Mouse (Mus musculus) layer of hippocampus, adult 18-20 months (tissue): ENCODE data around the gene Vmn1r152. TPM values are rescaled to one million over a fixed set of nuclear protein-coding genes. Genes with fewer than 3 reads are reported as not detected.
"Not testable (repeated sequence)": the region's sequence is repeated elsewhere in the genome, so short reads cannot be mapped to it uniquely, and the experiment has no call there.

Source experiments
- DNase-seq, 2 experiments: peaks; one replicate each; pipeline ENCODE4 v3.0.0; 2022; ENCODE audit warnings: low spot score in 2 of 2
- long read RNA-seq: library from polyadenylated mRNA; stranded (forward); transcript quantifications from one replicate; pipeline ENCODE4 v2.0.0, GENCODE M21; 2021
- total RNA-seq, 2 experiments: library from RNA; stranded (reverse); gene quantifications; 2 replicates each; pipeline ENCODE4 v1.2.3; 2021

Gene Vmn1r152
- not detected for total RNA-seq
- long read RNA-seq: 0 reads

- not testable (repeated sequence) for DNase-seq
Observed at GRCm38 (mm10) chr7:22522667-22523066, at the start of gene Vmn1r152. Gene Vmn1r152 (plus strand): TSS chr7:22522967.

GRCm38 (mm10) chr7:22499578-22499977, 23.2 kb upstream of the Vmn1r152 start, which contains the start of gene Vmn1r151:
Gene Vmn1r151 (minus strand): TSS chr7:22499678.
- not testable (repeated sequence) for DNase-seq

- not testable (repeated sequence) for DNase-seq
Observed at GRCm38 (mm10) chr7:22534787-22535186, 12.0 kb downstream of the Vmn1r152 start, which contains the start of gene Gm8677. Gene Gm8677 (minus strand): TSS chr7:22534887.

- DNase-seq: not testable (repeated sequence)
Observed at GRCm38 (mm10) chr7:22565243-22565642, 42.5 kb downstream of the Vmn1r152 start, which contains the start of gene Gm4201. Gene Gm4201 (minus strand): TSS chr7:22565343.

Other genes starting within 250 kb of the Vmn1r152 start
- gene Gm4187, start 193.2 kb upstream of the Vmn1r152 start, total RNA-seq: not detected
- gene Gm8660, start 151.9 kb upstream of the Vmn1r152 start, total RNA-seq: not detected
- gene Vmn1r148, start 109.4 kb upstream of the Vmn1r152 start, total RNA-seq: not detected
- gene Vmn1r149, start 84.7 kb upstream of the Vmn1r152 start, total RNA-seq: not detected
- gene Gm10665, start 58.9 kb upstream of the Vmn1r152 start, total RNA-seq: not detected
- gene Vmn1r151, start 23.3 kb upstream of the Vmn1r152 start, total RNA-seq: not detected
- not detected for gene Gm8677, start 11.9 kb downstream of the Vmn1r152 start, total RNA-seq
- not detected for gene Gm4201, start 42.4 kb downstream of the Vmn1r152 start, total RNA-seq
- not detected for gene Gm4565, start 65.2 kb downstream of the Vmn1r152 start, total RNA-seq
- not detected for gene Vmn1r155, start 135.1 kb downstream of the Vmn1r152 start, total RNA-seq
- gene Gm8693, start 169.3 kb downstream of the Vmn1r152 start, total RNA-seq: not detected
- gene Gm4567, start 196.7 kb downstream of the Vmn1r152 start, total RNA-seq: not detected
- not detected for gene Vmn1r157, start 238.7 kb downstream of the Vmn1r152 start, total RNA-seq